Mouse (Mus musculus) frontal cortex, postnatal 25 days (tissue): ENCODE measurements around the gene St8sia1.
"Not testable (repeated sequence)": the region's sequence is repeated elsewhere in the genome, so short reads cannot be mapped to it uniquely, and the experiment has no call there.

ENCODE experiments used
- DNase-seq, 2 experiments: peaks; one replicate each; pipeline ENCODE4 v3.0.0; 2022; ENCODE audit warnings: low spot score in 2 of 2

Gene St8sia1

DNA sequence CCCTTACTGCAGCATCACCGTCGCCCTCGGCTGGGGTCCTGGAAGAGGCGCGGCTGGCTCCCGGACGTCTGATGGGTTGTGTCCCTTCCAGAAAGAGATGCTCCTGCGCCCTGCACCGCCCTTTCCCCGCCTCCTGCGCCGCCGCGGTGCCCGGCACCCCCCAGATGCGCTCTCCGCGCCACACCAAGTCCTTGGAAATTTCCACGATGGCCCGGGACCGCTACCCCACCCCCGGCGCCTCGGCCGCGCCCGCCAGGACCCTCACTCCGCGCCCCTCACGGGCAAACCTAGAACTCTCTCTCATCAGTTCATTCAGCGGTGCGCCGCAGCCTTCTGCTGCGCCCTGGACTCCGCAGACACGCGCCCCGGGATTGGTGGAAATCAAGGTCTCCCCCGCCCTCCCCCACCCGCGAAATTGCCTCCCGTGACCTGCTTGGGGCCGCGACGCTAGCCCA is at the start of gene St8sia1:
TSS of gene St8sia1 (minus strand) at position 377 of the 455 bp plus-strand sequence.
- peak; percentile 43 to 53 for DNase-seq

DNA sequence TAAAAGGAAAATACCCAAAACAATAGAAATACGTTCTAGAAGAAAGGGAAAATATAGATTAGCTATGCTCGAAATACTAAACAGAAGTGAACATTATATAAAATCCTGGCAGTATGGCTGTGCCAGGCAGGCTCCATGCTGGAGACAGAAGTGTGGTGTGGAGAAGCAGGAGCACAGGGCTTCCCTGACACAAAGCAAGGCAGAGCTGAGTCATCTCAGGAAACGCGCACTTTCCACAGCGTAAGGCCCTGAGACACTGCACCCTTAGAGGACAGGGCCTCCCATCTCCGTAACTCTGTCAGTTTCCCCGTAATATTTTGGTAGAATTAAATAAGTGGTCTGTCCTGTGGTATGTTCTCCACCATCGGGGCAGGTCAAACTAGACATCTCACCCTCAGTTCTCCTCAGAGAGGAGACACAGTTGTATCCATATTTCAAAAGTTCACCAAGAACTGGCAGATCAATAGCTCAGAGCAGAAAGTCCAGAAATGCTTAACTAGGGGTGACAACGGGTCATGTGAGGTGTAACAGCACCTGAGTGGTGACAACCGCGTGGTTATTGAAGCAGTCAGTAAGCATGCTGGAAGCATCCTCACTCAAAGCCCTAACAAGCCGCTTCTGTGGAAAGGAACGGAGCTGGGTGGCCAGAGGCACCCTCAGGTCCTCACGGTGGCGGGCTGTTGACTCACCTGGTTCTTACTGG is 48.4 kb upstream of the St8sia1 start:
- no peak for DNase-seq

DNA sequence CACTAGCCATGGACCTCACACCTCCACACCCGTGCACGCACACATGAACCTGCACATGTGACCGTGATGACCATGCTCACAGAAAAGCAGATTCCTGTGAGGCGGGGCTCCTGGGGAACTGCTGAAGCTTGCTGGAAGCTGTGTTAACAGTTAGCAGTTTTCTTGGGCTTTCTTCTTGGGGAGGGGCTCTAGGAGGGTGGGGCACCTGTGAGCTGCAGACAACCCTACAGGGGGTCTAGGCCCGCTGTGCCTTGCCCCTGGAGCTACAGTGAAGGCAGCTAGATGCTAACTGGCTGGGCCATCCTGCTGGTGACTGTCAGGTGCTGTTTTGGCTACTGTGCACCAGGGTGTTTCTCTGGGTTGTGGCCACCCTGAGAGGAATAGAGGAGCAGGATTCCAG is 44.6 kb upstream of the St8sia1 start:
- DNase-seq = no peak

DNA sequence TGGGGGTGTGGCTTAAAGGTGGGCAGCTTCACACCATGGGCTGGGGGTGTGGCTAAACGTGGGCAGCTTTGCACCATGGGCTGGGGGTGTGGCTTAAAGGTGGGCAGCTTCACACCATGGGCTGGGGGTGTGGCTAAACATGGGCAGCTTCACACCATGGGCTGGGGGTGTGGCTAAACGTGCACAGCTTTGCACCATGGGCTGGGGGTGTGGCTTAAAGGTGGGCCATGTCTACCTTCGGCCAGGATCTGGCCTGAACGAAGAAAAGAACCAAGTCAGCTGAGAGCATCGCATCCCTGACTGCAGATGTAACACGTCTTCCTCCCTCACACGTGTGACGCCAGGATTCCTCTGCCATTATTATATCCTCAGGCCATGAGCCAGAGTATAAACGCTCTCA is 41.0 kb upstream of the St8sia1 start:
- not testable (repeated sequence) for DNase-seq

DNA sequence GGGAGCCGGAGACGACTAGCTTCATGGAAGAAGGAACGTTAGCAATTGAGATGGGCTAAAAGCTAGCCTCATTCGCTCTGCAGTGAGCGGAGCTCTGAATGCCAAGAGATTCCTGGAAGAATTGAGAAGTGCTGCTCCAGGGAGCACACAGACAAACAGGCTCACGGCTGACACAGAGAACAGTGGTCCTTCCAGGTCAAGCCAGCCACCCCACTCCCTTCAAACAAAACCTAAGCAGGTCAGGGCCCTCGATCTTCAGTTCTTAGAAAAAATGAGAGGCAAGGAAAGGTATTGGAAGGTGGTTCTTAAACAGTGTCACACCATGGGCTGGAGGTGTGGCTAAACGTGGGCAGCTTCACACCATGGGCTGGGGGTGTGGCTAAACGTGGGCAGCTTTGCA is 40.5 kb upstream of the St8sia1 start:
- no peak for DNase-seq

DNA sequence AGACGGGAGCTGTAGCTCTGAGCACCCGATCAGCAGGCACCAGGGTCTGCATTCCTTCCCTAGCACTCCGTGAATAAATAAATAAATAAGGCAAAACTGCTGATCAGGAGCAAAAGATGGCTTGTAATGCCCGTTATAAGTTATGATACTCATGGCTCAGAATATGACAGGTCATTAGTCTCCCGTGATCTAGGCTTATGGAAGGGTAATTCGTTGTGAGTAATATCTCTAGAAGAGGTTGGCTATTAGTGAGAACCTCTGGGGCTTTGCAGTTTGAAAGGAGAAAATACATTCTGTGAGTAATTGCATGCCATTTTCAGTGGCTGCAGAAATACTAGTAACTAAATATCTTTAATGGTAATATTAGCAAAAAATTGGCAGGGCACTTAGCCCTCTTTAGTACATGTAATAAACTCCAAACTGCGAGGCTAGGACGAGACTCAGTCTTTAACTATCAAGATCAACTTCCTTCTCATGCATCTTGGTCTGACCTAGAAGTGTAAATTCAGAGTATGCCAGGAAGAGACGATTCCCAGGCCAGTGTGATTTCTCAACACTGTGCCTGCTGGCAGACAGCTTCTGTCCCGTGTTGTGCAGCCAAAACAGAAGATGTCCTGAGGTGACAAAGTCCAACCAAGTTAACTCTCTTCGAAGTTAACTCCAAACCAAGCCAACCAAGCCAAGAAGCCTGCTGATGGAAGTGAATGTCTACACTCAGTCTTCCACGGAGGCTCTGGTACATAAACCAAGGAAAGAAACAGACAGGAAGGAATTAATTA is 34.2 kb upstream of the St8sia1 start:
- DNase-seq = no peak

DNA sequence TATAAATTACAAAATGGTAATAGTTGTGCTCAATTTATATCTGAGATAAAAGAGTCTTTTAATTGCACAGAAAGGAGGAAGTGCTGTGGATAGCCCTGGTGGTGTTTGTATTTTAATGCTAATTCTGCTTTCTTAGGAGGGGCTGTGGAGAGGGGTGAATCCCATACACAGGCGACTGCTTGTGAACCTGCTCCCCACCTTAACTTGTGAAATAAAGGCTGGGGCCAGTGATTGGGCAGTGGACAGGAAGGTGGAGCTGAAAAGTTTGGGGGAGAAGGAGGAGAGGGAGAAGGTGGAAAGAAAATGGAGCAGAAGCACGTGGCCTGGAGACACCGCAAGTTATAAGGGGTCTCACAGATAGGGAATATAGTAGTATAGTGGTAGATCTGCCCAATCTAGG is 32.6 kb upstream of the St8sia1 start:
- DNase-seq = no peak

DNA sequence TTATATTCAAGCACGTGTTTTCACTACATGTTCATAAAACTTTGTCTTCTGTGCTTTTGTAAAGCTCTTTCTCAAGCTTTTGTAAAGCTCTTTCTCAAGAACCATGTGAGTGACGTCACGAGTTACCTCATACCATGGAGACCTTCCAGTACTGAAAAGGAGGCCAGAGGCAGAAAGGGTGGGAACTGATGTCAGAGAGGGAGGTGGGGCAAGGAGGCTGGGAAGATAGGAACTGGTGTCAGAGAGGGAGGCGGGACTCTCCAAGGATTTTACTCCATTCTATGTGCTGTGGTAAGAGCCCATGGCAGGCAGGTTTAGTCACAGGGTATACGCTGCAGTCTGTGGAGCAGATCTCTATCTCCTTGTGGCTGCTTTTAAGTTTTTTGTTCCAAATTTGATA is 31.3 kb upstream of the St8sia1 start:
- no peak for DNase-seq

DNA sequence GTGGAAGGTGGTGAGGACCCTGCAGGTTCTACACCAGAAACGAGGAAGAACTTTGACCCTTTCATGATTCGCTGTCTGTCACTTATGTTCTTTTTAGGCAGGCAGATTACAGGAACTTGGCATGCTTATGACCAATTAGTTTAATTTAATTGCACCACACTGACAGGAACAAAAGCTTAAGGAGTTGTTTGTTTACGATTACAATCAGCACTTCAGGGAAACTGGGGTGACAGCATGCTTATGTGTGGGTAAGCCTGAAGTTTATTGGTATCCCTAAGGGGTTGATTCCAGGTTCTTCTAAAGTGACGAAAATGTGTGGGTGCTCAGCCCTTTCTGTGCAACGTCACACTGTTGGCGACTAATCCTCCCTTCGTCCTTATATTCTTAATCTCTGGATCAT is 30.6 kb upstream of the St8sia1 start:
- DNase-seq = no peak

DNA sequence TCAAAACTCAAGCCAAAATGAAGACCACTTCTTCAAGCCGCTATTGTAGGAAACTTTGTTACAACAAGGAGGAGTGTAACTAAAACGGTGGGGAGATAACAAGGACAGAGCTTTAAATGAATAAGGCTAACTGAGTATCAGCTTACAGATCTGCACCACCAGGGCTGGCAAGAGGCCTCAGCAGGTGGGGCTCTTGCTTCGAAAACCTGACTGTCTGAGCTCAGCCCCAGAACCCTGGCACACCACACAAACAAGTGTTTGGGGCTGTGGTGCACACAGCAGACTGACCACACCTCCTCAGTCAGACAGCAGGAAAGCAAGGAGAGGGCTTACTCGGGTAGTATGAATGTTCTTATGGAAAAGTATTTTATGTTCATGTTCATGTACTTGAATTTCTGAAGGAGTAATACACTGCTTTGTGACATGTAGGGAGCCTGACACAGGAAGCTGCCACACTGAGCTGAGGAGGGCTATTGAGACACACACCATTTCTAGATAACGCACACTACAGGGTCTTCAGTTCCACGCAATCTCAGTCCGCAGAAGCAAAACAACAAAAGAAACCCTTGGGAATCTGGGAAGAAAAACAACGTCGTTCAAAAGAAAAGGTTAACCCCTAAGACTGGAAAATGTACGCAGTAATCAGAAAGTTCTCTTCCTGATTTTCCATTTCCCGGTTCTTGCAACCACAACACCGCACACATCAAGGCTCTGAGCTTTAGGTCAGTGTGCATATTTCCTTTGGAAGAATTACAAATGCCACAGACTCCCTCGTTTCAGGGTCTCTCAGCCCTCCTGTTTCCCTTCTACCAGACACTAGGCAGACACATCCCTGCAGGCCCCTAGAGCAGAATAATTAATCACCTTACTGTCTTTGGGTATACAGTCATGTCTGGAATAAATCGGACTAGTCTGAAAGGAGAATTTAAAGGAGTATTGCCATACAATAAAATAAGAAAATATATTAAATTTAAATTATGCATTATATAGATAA is 29.8 kb upstream of the St8sia1 start:
- no peak for DNase-seq

DNA sequence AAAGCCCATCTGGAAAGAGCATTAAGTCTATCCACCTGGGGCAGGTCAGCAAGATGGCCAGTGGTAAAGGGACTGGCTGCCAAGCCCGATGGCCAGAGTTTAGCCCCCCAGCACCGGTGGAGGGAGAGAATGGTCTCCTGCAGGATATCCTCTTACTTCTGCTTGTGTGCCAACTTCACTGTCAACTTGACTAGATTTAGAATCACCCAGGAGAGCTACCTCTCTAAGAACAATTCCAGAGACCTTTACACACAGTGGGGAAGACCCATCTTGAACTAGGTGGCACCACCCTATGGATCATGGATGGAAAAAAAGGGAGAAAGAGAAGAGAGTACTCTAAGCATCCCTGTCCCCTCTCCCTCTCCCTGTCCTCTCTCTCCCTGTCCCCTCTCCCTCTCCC is 28.7 kb upstream of the St8sia1 start:
- no peak for DNase-seq

DNA sequence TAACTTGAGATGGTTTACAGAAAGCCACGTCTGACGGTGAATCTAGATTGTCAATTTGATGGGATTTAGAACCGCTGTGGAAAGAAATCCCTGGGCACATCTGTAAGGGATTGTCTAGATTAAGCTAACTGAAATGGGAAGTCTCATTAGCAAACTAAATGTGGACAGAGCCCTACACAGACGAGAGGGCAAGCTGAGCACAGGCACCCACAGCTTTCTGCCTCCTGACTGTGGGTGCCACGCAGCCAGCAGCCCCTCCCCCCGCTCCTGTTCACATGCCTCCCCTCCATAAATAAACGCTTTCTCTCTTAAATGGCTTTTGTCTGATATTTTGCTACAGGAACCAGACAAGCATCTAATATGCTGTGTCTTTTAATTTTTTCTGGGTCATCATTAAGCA is 27.8 kb upstream of the St8sia1 start:
- DNase-seq = no peak

DNA sequence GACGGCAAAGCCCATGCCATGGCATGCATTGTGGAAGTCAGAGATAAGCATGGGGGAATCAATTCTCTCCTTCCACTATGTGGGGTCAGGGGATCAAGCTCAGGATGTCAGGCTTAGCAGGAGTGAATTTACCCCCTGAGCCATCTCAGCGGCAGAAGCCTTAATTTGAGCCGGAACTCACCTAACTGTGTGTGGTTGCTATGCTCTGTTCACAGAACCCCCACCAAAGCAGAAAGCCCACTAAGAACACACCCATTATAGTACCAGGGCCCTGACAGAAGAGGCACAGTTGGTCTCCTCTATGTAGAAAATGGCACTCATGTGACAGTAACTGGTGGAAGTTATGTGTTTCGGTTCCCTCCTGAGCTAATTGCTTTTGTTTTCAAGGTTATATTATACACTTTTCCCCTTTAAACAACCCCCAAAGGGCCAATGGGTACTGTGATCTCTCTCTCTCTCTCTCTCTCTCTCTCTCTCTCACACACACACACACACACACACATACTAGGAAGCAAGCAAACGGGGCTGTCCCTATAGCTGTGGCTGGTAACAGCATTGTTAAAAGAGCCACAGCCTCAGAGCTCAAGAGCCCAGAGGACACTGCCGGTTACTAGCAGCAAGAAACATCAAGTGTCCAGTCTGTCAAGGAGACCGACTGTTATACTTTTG is 27.3 kb upstream of the St8sia1 start:
- DNase-seq = no peak

DNA sequence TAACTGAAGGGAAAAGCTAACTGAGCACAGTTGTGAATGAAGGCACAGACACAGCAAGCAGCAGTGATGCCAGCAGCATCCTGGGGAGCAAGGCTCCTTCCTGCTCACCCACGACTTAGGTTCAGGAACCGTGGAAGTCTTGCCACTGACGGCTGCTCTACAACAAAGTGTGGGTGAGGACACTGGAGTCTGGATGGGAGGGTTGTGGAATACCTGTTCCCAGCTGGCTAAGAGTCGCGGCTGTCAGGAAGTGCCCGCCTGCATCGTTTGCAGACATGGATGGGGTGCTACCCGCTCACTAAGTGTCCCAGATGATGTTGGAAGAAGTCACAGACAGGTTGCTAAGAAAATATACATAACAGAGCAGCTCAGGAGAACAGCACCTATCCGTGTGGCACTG is 26.3 kb upstream of the St8sia1 start:
- DNase-seq = no peak

DNA sequence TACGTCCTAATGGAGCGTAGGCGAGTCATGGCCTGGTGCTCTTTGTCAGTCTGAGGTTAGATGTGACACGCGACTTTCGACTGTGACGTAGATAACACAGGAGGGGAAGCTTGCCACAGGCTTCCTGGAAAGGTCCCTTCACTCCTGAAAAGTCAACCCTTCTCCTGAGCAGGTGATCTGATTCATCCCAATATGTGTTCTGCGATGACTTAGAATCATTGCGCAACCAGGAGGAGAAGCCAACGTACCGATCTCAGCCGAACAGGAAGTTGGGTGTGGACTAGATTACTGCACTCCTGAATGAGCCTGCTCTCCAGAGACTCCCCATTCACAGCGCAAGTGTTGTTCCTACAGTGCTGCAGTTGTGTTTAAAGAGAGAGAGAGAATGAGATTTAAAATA is 25.2 kb upstream of the St8sia1 start:
- DNase-seq = no peak

DNA sequence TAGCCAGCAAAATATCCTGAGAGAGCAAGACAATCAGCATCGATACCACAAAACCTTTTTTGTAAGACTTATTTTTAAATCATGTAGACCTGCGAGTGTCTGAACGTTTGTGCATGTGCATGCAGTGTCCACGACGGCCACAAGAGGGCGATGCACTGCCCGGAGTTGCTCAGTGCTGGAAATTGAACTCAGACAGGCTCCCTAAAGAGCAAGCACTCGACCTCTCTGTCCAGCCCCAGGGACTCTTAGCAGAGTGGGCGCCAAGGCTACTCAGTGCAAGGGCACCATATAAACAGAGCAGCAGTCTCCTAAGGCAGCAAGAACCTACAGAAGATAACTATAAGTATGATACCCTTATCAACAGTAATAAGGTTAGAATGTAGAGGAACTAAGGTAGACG is 24.5 kb upstream of the St8sia1 start:
- DNase-seq = peak; percentile 46 to 51

DNA sequence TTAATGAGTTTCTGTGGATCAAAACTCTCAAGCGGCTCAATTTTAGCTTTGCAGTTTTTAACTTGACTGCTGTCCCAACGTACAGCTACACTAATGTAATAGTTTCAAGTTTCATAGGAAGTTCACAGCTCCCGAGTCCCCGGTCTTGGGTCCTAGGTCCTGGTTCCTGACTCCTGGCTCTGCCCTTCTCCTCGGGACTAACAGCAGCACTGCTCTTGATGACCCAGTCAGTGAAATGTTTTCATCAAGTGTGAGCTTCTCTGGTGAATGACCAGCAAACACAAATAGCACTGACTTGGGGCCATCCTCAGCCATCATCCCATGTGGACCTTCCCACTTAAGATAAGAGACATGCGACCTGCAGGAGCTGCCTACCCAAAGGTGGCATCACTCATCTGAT is 24.0 kb upstream of the St8sia1 start:
- no peak for DNase-seq

DNA sequence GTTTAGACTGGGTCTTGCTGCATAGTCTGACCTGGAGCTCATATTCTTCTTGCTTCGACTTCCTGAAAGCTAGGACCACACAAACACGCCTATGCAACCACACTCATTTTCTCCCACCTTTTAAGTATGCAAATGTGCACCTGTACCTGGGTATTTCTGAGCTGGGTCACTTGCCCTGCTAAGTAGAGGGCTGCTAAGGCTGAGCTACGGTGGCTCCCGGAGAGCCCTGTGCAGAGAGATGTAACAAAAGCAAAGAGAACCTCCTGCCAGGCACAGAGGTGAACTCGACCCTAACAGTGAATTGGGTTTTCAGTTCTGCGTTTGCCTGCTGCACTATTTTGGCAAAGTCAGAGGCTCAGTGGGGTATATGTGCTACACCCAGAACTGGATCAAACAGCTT is 23.4 kb upstream of the St8sia1 start:
- no peak for DNase-seq

DNA sequence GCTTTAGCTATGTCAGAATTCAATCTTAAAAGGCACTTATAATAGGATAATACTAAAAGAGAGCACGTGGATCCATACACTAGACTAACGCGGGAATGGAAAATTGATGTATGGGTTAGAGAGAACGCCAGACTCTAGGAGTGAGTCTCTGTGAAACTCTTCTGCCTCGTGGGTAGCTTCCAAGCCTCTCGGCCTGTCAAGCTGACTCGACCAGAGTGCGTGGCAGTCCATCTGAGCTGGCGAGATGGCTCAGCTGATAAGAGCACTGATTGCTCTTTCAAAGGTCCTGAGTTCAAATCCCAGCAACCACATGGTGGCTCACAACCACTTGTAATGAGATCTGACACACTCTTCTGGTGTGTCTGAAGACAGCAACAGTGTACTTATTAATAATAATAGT is 22.5 kb upstream of the St8sia1 start:
- not testable (repeated sequence) for DNase-seq

DNA sequence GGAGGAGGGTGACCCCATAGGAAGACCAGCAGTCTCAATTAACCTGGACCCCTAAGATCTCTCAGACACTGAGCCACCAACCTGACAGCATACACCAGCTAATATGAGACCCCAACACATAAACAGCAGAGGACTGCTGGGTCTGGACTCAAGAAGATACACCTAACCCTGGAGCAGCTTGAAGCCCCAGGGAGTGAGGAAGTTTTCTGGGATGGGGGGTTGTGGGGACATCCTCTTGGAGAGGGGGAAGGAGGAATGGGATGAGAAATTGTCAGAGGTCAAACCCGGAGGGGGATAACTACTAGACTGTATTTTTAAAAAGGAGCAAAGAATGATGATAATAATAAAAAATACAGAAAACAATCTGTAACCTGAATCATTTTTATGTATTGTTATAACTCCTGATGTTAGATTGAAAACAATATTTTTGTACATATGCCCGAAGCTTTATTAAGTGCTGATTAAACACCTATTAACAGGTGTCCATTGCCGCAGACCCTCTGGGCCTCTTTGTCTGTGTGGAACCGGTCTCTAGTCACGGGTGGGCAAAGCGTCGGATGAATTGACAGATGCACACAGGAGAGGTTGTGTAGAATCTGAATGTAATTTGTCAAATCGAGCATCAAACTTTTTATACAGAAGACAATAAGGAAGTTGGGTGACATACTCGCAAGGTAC is 21.4 kb upstream of the St8sia1 start:
- not testable (repeated sequence) for DNase-seq
